ENCODE assay signal across 9 mouse cellular contexts in genomic region chr1:92787221-92787620, GRCm38 (mm10). TPM values are rescaled to one million over a fixed set of nuclear protein-coding genes. Genes with fewer than 3 reads are reported as not detected.
A peak's percentile ranks its signal among the peaks of the same experiment; 100 is the strongest.
DNase-seq lines count a peak whose midpoint lies in the region; ATAC-seq and TF ChIP-seq lines count a peak whose summit lies in the region.
"Had no signal": no experiment of that assay in that cellular context is flagged by ENCODE, and none has a peak within 500 bp of the region (broad histone marks: within the 10 kb centered on the region; RNA-seq: fewer than 3 reads in every experiment).

No protein-coding gene starts in this region.

- peak overlapping the region; percentile 85 for H3K27ac ChIP-seq in heart, postnatal 0 days (ENCODE audit: low read depth)
- H3K27ac ChIP-seq: liver, embryonic 13.5 days had no signal

- no peaks in the 10 kb centered on the region for H3K9me3 ChIP-seq in heart, postnatal 0 days (replicated peaks; ENCODE audit: control insufficient read depth, low read length)
- H3K9me3 ChIP-seq: liver, embryonic 13.5 days had no signal

- peaks cover 24% of the 10 kb centered on the region for H3K4me1 ChIP-seq in heart, postnatal 0 days (ENCODE audit: control insufficient read depth, insufficient read depth)
- H3K4me1 ChIP-seq: liver, embryonic 13.5 days had no signal

- no peaks in the 10 kb centered on the region for H3K27me3 ChIP-seq in C2C12 (ENCODE audit: control insufficient read depth, insufficient read depth, insufficient read length)
- no peaks in the 10 kb centered on the region for H3K27me3 ChIP-seq in heart, postnatal 0 days (ENCODE audit: control insufficient read depth, insufficient read depth, low read length)
- H3K27me3 ChIP-seq: liver, embryonic 13.5 days had no signal

- no peak for TF ChIP-seq CTCF in C2C12 (IDR thresholded peaks at IDR 0.05; ENCODE audit: control insufficient read depth, insufficient read depth, insufficient read length)
- no peak for TF ChIP-seq CTCF in heart, postnatal 0 days (IDR thresholded peaks at IDR 0.05; ENCODE audit: low read depth)

- no peaks in the 10 kb centered on the region for H3K79me3 ChIP-seq in C2C12 (ENCODE audit: low read depth)

- no peaks in the 10 kb centered on the region for H3K36me3 ChIP-seq in C2C12 (ENCODE audit: control insufficient read depth, insufficient read depth)
- no peaks in the 10 kb centered on the region for H3K36me3 ChIP-seq in heart, postnatal 0 days (replicated peaks; ENCODE audit: control insufficient read depth, insufficient read depth, low read length)
- H3K36me3 ChIP-seq: liver, embryonic 13.5 days had no signal

- no peaks in the 10 kb centered on the region for H3K79me2 ChIP-seq in C2C12 (ENCODE audit: control insufficient read depth, insufficient read depth)

- DNase-seq in 3134 (ENCODE audit: extremely low read depth, insufficient read length, low spot score) = peak; percentile 96
- peak; percentile 25 for DNase-seq in forelimb bud, embryonic 11.5 days (ENCODE audit: low read depth, low spot score)
- peak; percentile 82 for DNase-seq in heart, postnatal 0 days (ENCODE audit: low spot score)
- DNase-seq in frontal cortex, adult 2 months (ENCODE audit: extremely low spot score in 1 of 2, low spot score in 1 of 2) = no peak
- DNase-seq in adrenal gland, postnatal 14 days = no peak
- no peak for DNase-seq in urinary bladder, adult 18-20 months (ENCODE audit: low spot score in 2 of 2)
- no peak for DNase-seq in spleen, postnatal 10 days (ENCODE audit: low spot score in 2 of 2)
- DNase-seq: liver, embryonic 13.5 days had no signal

- H3ac ChIP-seq in C2C12 (ENCODE audit: control insufficient read depth, insufficient read length, low read depth) = peak overlapping the region; percentile 13

- no peak overlapping the region for H3K9ac ChIP-seq in heart, postnatal 0 days (replicated peaks; ENCODE audit: low read depth, low read length)
- H3K9ac ChIP-seq: liver, embryonic 13.5 days had no signal

- ATAC-seq in heart, postnatal 0 days (ENCODE audit: insufficient read depth, low read depth) = peak; percentile 92

- H3K4me3 ChIP-seq in C2C12 (ENCODE audit: insufficient read depth, poor library complexity, severe bottlenecking) = no peak overlapping the region
- H3K4me3 ChIP-seq in heart, postnatal 0 days (ENCODE audit: low read depth, low read length) = no peak overlapping the region
- H3K4me3 ChIP-seq: liver, embryonic 13.5 days had no signal

- TF ChIP-seq EP300 in heart, postnatal 0 days (IDR thresholded peaks at IDR 0.05; ENCODE audit: low read depth) = no peak

- no peak overlapping the region for H3K4me2 ChIP-seq in heart, postnatal 0 days (ENCODE audit: low read depth, low read length)
- H3K4me2 ChIP-seq: liver, embryonic 13.5 days had no signal

- WGBS in heart, postnatal 0 days = 30% methylated on average over 8 of the region's 8 CpGs

TF ChIP-seq in C2C12, 6 proteins besides CTCF, POLR2A, EP300 and RAD21:
- TF ChIP-seq USF1 (IDR thresholded peaks at IDR 0.05; ENCODE audit: low read depth) (no peak), MAX (IDR thresholded peaks at IDR 0.05) (peak; percentile 77), FOSL1 (IDR thresholded peaks at IDR 0.05; ENCODE audit: insufficient read depth, low read length, poor library complexity, severe bottlenecking) (no peak), MYOG (IDR thresholded peaks at IDR 0.05; ENCODE audit: control insufficient read depth, extremely low read depth, insufficient read length) (no peak), CEBPB (IDR thresholded peaks at IDR 0.05; ENCODE audit: low read depth) (no peak), MYOD1 (IDR thresholded peaks at IDR 0.05; ENCODE audit: control insufficient read depth, insufficient read length, low read depth) (peak; percentile 99)

RNA-seq across cellular contexts. Expression of gene Gpc1, which starts 44.2 kb away (rescaled TPM):
- polyA plus RNA-seq in C2C12 (2012; fragmentation: generic; extraction: Trizol) = 380 TPM
- 201 and 227 TPM in 2 replicates for total RNA-seq in heart, postnatal 0 days (2014; rRNA removed; ENCODE audit: low replicate concordance)
- 52.1 and 53.9 TPM in 2 replicates for polyA plus RNA-seq in heart, postnatal 0 days (2015; fragmentation: Nextera tagmentation; extraction: Ambion mirVana)
- 60.9 and 64.8 TPM in 2 replicates for polyA plus RNA-seq in frontal cortex, adult 2 months (2012; rRNA removed)
- total RNA-seq in adrenal gland, postnatal 14 days (2021) = 41.9 and 43.2 TPM in 2 replicates

Comparison
In these comparisons a context has a peak if more than half of its experiments do, and no peak if none do; other contexts are left out.
1. DNase-seq: peak in 3134 (single experiment), forelimb bud, embryonic 11.5 days (single experiment) and heart, postnatal 0 days (single experiment); none in frontal cortex, adult 2 months (0 of 2), adrenal gland, postnatal 14 days (single experiment), urinary bladder, adult 18-20 months (0 of 2) and spleen, postnatal 10 days (0 of 2).